Mouse (Mus musculus) CH12.LX (cell line): ENCODE results near the gene Ulbp1. TPM values are rescaled to one million over a fixed set of nuclear protein-coding genes. Genes with fewer than 3 reads are reported as not detected.
A peak's percentile ranks its signal among the peaks of the same experiment; 100 is the strongest.
"Not testable (repeated sequence)": the region's sequence is repeated elsewhere in the genome, so short reads cannot be mapped to it uniquely, and the experiment has no call there.

ENCODE experiments used
- DNase-seq: peaks from one replicate; pipeline ENCODE4 v3.0.0-alpha.2; 2013; ENCODE audit errors: extremely low read depth
- H3K27ac ChIP-seq: 2 replicates; pipeline ENCODE4 v1.5.1; 2012; ENCODE audit warnings: low read depth, mild to moderate bottlenecking, control low read depth, moderate library complexity; ENCODE audit not compliant: insufficient read depth
- H3K27me3 ChIP-seq: replicated peaks from 2 replicates; pipeline ENCODE3; 2012; ENCODE audit warnings: inconsistent platforms
- H3K36me3 ChIP-seq, 2 experiments: replicated peaks in 1 of 2; 2 replicates each; pipeline versions ENCODE3 to v1.6.1; 2012; ENCODE audit warnings: inconsistent platforms in 1 of 2, low read length in 1 of 2, mild to moderate bottlenecking in 1 of 2, mixed read lengths in 1 of 2, moderate library complexity in 1 of 2; ENCODE audit not compliant: control insufficient read depth in 1 of 2, insufficient read depth in 1 of 2
- H3K4me1 ChIP-seq, 2 experiments: 2 replicates each; pipeline ENCODE4 v1.6.1; 2012; ENCODE audit warnings: inconsistent platforms in 1 of 2, moderate library complexity in 1 of 2; ENCODE audit not compliant: insufficient read depth in 2 of 2, control insufficient read depth in 1 of 2
- H3K4me2 ChIP-seq: 2 replicates; pipeline ENCODE4 v1.6.1; 2012; ENCODE audit warnings: low read depth, mild to moderate bottlenecking, control low read depth; ENCODE audit not compliant: poor library complexity, insufficient read depth, severe bottlenecking
- H3K4me3 ChIP-seq, 3 experiments: fragments of 150-350 bp in 1 of 3; sonication (generic) in 1 of 3; replicated peaks in 1 of 3; 2 replicates each; pipeline versions ENCODE3 to v1.5.1; 2011 to 2012; ENCODE audit warnings: low read depth in 2 of 3, low read length in 2 of 3, mild to moderate bottlenecking in 2 of 3, moderate library complexity in 2 of 3, control low read depth in 1 of 3, improper control_type of control experiment in 1 of 3, inconsistent platforms in 1 of 3, mixed read lengths in 1 of 3; ENCODE audit not compliant: poor library complexity in 1 of 3
- H3K79me2 ChIP-seq: replicated peaks from 2 replicates; pipeline ENCODE4 v1.6.1; 2012; ENCODE audit warnings: mild to moderate bottlenecking, moderate library complexity; ENCODE audit not compliant: control insufficient read depth, poor library complexity, insufficient read depth, severe bottlenecking; ENCODE audit errors: extremely low read depth
- H3K9ac ChIP-seq: 2 replicates; pipeline ENCODE4 v1.6.1; 2012; ENCODE audit warnings: low read depth, mild to moderate bottlenecking, control low read depth, moderate library complexity; ENCODE audit not compliant: insufficient read depth
- H3K9me3 ChIP-seq: replicated peaks from 2 replicates; pipeline ENCODE3; 2012; ENCODE audit warnings: low read length, inconsistent platforms, mixed read lengths
- CTCF ChIP-seq, 2 experiments: IDR thresholded peaks in 1 of 2; conservative IDR thresholded peaks in 1 of 2; 2 replicates each; pipeline ENCODE4 v1.5.1; 2011 to 2012; ENCODE audit warnings: low read depth in 2 of 2, low read length in 2 of 2, improper control_type of control experiment in 1 of 2, inconsistent platforms in 1 of 2, mild to moderate bottlenecking in 1 of 2, moderate library complexity in 1 of 2
- E2F4 ChIP-seq: IDR thresholded peaks from 2 replicates; pipeline ENCODE4 v1.6.1; 2011; ENCODE audit warnings: low read depth, low read length, improper control_type of control experiment; ENCODE audit not compliant: insufficient replicate concordance
- ELF1 ChIP-seq: IDR thresholded peaks from 2 replicates; pipeline ENCODE4 v1.6.1; 2014; ENCODE audit warnings: low read depth, mild to moderate bottlenecking, inconsistent platforms, low read length, improper control_type of control experiment
- ETS1 ChIP-seq: conservative IDR thresholded peaks from 2 replicates; pipeline ENCODE4 v1.6.1; 2012; ENCODE audit warnings: low read depth, mild to moderate bottlenecking, inconsistent platforms, low read length, improper control_type of control experiment, moderate library complexity
- JUND ChIP-seq: conservative IDR thresholded peaks from 2 replicates; pipeline ENCODE4 v1.6.1; 2011; ENCODE audit warnings: low read depth, low read length, improper control_type of control experiment
- NRF1 ChIP-seq: IDR thresholded peaks from 2 replicates; pipeline ENCODE4 v1.6.1; 2014; ENCODE audit warnings: low read depth, mild to moderate bottlenecking, inconsistent platforms, low read length, improper control_type of control experiment, moderate library complexity
- POLR2A ChIP-seq: IDR thresholded peaks from 2 replicates; pipeline ENCODE4 v1.6.1; 2011; ENCODE audit warnings: low read depth, mild to moderate bottlenecking, improper control_type of control experiment, low read length
- RAD21 ChIP-seq: IDR thresholded peaks from 2 replicates; pipeline ENCODE4 v1.6.1; 2011; ENCODE audit warnings: low read depth, mild to moderate bottlenecking, low read length, improper control_type of control experiment, moderate library complexity
- SIN3A ChIP-seq: IDR thresholded peaks from 2 replicates; pipeline ENCODE4 v1.6.1; 2012; ENCODE audit warnings: low read length, improper control_type of control experiment, inconsistent platforms
- SMC3 ChIP-seq: IDR thresholded peaks from 2 replicates; pipeline ENCODE4 v1.6.1; 2011; ENCODE audit warnings: low read depth, low read length, improper control_type of control experiment
- dilution Hi-C: fragments of 300-500 bp; cut with MboI; formaldehyde crosslinking; loops from 2 replicates; pipeline ENCODE4 v1.14.3; 2020; ENCODE audit warnings: low sequenced_read_pairs; ENCODE audit not compliant: extremely low pct_unique_long_range_greater_than_20kb, extremely low pct_ligation_motif_present
- in situ Hi-C: fragments of 300-500 bp; cut with MboI; formaldehyde crosslinking; loops from 3 replicates; pipeline ENCODE4 v1.14.3; 2019; ENCODE audit warnings: low sequenced_read_pairs, low pct_ligation_motif_present, low pct_unique_long_range_greater_than_20kb, mixed read lengths
- polyA plus RNA-seq: library from polyadenylated mRNA; unstranded; fragments of >175 nt; gene quantifications from 2 replicates; pipeline ENCODE4 v1.2.1, GENCODE M21; 2012; ENCODE audit warnings: low read depth; ENCODE audit not compliant: insufficient read length
- total RNA-seq, 2 experiments: library from RNA; depleted of rRNA; stranded (reverse); fragments of 300-350 nt in 1 of 2; fragments of >200 nt in 1 of 2; gene quantifications; 2 replicates each; pipeline ENCODE4 v1.2.3; 2012 to 2014

Gene Ulbp1
- total and polyA plus RNA-seq, 3 experiments = 70.1 to 141 (median 92.9) TPM

DNA sequence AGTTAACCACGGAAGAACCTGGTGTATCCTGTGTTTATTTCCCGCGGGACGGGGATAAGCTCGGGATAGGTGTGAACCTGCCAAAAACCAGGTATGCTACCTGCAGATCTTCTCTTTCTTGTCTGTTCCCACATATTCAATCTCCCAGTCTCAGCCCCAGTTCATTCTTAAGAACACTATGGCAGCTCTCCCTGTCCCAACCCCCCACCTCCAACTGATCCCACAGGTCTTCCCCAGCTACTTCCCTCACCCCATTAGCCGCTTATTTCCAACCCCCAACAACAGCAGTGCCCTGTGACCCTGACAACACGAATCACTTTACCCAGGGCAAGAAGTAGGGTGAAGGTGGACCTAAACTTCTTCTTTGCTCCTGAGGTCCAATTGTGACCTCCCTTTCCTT, 3.0 kb downstream of the Ulbp1 start:
- H3K9ac ChIP-seq = peak overlapping the region; percentile 83
- in situ Hi-C loops = no loop called here
- H3K4me1 ChIP-seq = peaks cover 0 to 6% of the 10 kb centered on the region in 2 experiments; a peak in 2 of 4 replicates
- peak overlapping the region; percentile 57 to 79 (median 77) for H3K4me3 ChIP-seq
- H3K79me2 ChIP-seq = peaks cover 61% of the 10 kb centered on the region
- H3K27ac ChIP-seq = peak overlapping the region; percentile 37; the same call in 1 of the 2 replicates
- H3K27me3 ChIP-seq = no peaks in the 10 kb centered on the region
- H3K36me3 ChIP-seq = peaks cover 24 to 26% of the 10 kb centered on the region in 2 experiments
- DNase-seq = no peak
- no peak for TF ChIP-seq E2F4
- TF ChIP-seq POLR2A = 0 out of 2 replicates have a peak, but pooled peaks have one; percentile 38
- TF ChIP-seq, all 38 proteins: peak for 1
- peak overlapping the region; percentile 71 for H3K4me2 ChIP-seq
- H3K9me3 ChIP-seq = peaks cover 16% of the 10 kb centered on the region
- dilution Hi-C loops = no loop called here

DNA sequence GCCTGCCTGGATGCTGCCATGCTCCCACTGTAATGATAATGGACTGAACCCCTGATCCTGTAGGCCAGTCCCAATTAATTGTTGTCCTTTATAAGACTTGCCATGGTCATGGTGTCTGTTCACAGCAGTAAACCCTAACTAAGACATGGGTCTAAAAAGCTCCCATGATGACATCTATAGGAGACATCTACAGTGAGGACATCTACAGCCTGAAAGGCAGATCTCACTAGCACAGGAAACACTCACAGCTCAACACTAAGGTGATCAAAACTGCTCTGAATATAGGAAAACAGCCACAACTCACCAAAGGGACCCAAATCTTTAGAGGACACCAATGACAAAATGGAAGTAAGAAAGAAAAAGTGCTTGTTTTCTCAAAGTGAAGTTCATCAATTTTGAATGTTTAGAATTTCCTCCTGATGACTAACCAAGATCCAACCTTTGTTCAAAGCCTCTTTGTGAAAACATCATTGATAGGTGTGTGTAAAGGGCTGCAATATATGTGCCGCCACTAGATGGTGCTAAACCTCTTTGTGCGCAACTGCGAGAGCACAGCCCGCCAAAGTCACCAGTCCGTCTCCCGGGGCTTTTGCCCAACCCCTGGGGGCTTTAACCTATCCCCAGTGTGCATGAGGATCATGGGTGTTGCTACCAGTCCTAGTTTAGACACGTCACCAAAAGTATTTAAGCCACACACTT, 3.6 kb downstream of the Ulbp1 start:
- H3K4me1 ChIP-seq, in situ Hi-C loops, H3K27ac ChIP-seq, dilution Hi-C loops, H3K27me3 ChIP-seq: not testable (repeated sequence)
- Histone ChIP-seq H3K4me3 (peak overlapping the region in 2 of 3 experiments; percentile 77 to 79), H3K79me2 (peaks cover 61% of the 10 kb centered on the region), H3K36me3 (peaks cover 24 to 28% of the 10 kb centered on the region in 2 experiments), H3K4me2 (peak overlapping the region; percentile 4; the same call in 1 of the 2 replicates), H3K9ac (peak overlapping the region; percentile 83; the same call in 1 of the 2 replicates), H3K9me3 (peaks cover 16% of the 10 kb centered on the region)
- DNase-seq = peak; percentile 31
- TF ChIP-seq NRF1 = peak; percentile 53
- TF ChIP-seq SMC3 = peak; percentile 40
- TF ChIP-seq CTCF (conservative IDR thresholded peaks at IDR 0.05 in 1 of 2, IDR thresholded peaks at IDR 0.05 in 1 of 2; ENCODE audit: low read depth in 2 of 2, low read length in 2 of 2) = peak in 1 of 2 experiments; percentile 54; a peak in 2 of 4 replicates
- peak; percentile 39 for TF ChIP-seq SIN3A
- peak; percentile 47 for TF ChIP-seq RAD21
- TF ChIP-seq E2F4 = peak; percentile 76; the same call in 1 of the 2 replicates

GRCm38 (mm10) chr10:7462006-7462405, 11.4 kb downstream of the Ulbp1 start:
- peaks cover 52% of the 10 kb centered on the region for H3K79me2 ChIP-seq
- H3K9me3 ChIP-seq = peaks cover 9% of the 10 kb centered on the region
- H3K4me3 ChIP-seq = no peak overlapping the region
- H3K9ac ChIP-seq = no peak overlapping the region
- in situ Hi-C loops = no loop called here
- peaks cover 48 to 49% of the 10 kb centered on the region in 2 experiments for H3K36me3 ChIP-seq
- no peak overlapping the region for H3K27ac ChIP-seq
- no peak for TF ChIP-seq JUND
- TF ChIP-seq CTCF (conservative IDR thresholded peaks at IDR 0.05 in 1 of 2, IDR thresholded peaks at IDR 0.05 in 1 of 2; ENCODE audit: low read depth in 2 of 2, low read length in 2 of 2) = peak in 1 of 2 experiments; percentile 60; a peak in 3 of 4 replicates
- no peak for TF ChIP-seq ELF1
- TF ChIP-seq ETS1 = no peak
- peak; percentile 51 for TF ChIP-seq RAD21
- TF ChIP-seq, all 38 proteins: peak for 2
- DNase-seq = peak; percentile 37
- Histone ChIP-seq H3K4me2 (no peak overlapping the region), H3K27me3 (no peaks in the 10 kb centered on the region), H3K4me1 (no peaks in the 10 kb centered on the region)
- dilution Hi-C loops = no loop called here
